Mouse (Mus musculus) layer of hippocampus, postnatal 14 days (tissue): ENCODE results near the gene Atf6b. TPM values are rescaled to one million over a fixed set of nuclear protein-coding genes. Genes with fewer than 3 reads are reported as not detected.

Experiments
- DNase-seq, 2 experiments: peaks; one replicate each; pipeline ENCODE4 v3.0.0; 2021 to 2022; ENCODE audit warnings: low spot score in 2 of 2, mixed read lengths in 1 of 2
- total RNA-seq, 2 experiments: library from RNA; stranded (reverse); gene quantifications; 2 replicates each; pipeline ENCODE4 v1.2.3; 2021

Gene Atf6b
- total RNA-seq, 2 experiments from 2014 or later: 80.0 to 81.9 TPM

GRCm38 (mm10) chr17:34645256-34645829, 1.6 kb upstream of the Atf6b start:
- no peak for DNase-seq

- DNase-seq: peak in 1 of 2 experiments; percentile 2
These were observed 975 bp upstream of the Atf6b start for GRCm38 (mm10) chr17:34645831-34646511.

GRCm38 (mm10) chr17:34648141-34648890, 1.4 kb downstream of the Atf6b start:
- DNase-seq: no peak

- no peak for DNase-seq
These were observed 2.3 kb downstream of the Atf6b start for GRCm38 (mm10) chr17:34649106-34649864.

- DNase-seq: no peak
These were observed 3.8 kb downstream of the Atf6b start for GRCm38 (mm10) chr17:34650781-34651180.

GRCm38 (mm10) chr17:34651507-34652221, 4.7 kb downstream of the Atf6b start:
- DNase-seq: no peak

GRCm38 (mm10) chr17:34652546-34652945, 5.6 kb downstream of the Atf6b start:
- no peak for DNase-seq

GRCm38 (mm10) chr17:34652985-34653384, 6.0 kb downstream of the Atf6b start:
- no peak for DNase-seq

- DNase-seq: no peak
These were observed 6.9 kb downstream of the Atf6b start for GRCm38 (mm10) chr17:34653746-34654285.

- no peak for DNase-seq
These were observed 7.4 kb downstream of the Atf6b start for GRCm38 (mm10) chr17:34654392-34654791.

GRCm38 (mm10) chr17:34655160-34655559, 8.2 kb downstream of the Atf6b start:
- no peak for DNase-seq

- DNase-seq: peak in 1 of 2 experiments; percentile 57
These were observed 8.6 kb downstream of the Atf6b start for GRCm38 (mm10) chr17:34655581-34655991.

GRCm38 (mm10) chr17:34656666-34657065, 9.7 kb downstream of the Atf6b start:
- no peak for DNase-seq

GRCm38 (mm10) chr17:34657271-34657670, 10.3 kb downstream of the Atf6b start:
- DNase-seq: no peak

- no peak for DNase-seq
These were observed 11.2 kb downstream of the Atf6b start for GRCm38 (mm10) chr17:34658145-34658544.

GRCm38 (mm10) chr17:34658591-34658990, 11.6 kb downstream of the Atf6b start:
- DNase-seq: no peak

GRCm38 (mm10) chr17:34659181-34659896, 12.4 kb downstream of the Atf6b start:
- DNase-seq: no peak

GRCm38 (mm10) chr17:34659897-34660214, 12.9 kb downstream of the Atf6b start:
- no peak for DNase-seq

- DNase-seq: no peak
These were observed 13.4 kb downstream of the Atf6b start for GRCm38 (mm10) chr17:34660259-34660820.

GRCm38 (mm10) chr17:34661121-34661591, 14.2 kb downstream of the Atf6b start:
- no peak for DNase-seq
